Mouse (Mus musculus) layer of hippocampus, adult 8-10 months (tissue): ENCODE measurements around the gene Gchfr. TPM values are rescaled to one million over a fixed set of nuclear protein-coding genes. Genes with fewer than 3 reads are reported as not detected.

ENCODE experiments used
- DNase-seq, 2 experiments: peaks; one replicate each; pipeline ENCODE4 v3.0.0; 2022; ENCODE audit warnings: low spot score in 2 of 2
- total RNA-seq, 4 experiments: library from RNA; stranded (reverse); gene quantifications; 2 replicates each; pipeline ENCODE4 v1.2.4; 2022

Gchfr gene
- total RNA-seq = under 1 TPM in 1 of 4 experiments, not detected in 3; 0.57 TPM

GRCm38 (mm10) chr2:119166901-119167865 lies at the start of gene Gchfr:
Gene Gchfr, plus strand, starts transcription at chr2:119167773.
- DNase-seq = no peak

- DNase-seq = no peak
Measured at GRCm38 (mm10) chr2:119136346-119136898, 31.2 kb upstream of the Gchfr start.

GRCm38 (mm10) chr2:119145199-119145598 lies 22.4 kb upstream of the Gchfr start:
- DNase-seq = no peak

DNA sequence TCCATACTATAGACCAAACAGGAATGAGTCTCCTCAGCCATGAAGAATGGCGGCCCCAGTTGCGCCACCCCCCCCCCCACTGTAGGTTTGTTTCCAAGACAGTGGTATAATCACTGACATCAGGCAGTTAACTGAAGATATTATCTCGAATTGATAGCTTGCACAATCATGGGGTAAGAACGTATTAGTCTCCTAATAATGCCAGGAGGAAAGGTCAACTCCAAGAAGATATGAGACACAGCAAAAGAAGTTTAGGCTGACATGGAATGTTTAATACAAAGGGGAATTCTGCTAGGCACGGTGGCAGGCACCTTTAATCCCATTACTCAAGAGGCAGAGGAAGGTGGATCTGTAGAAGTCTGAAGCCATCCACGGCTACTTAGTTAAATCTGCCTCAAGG lies 21.1 kb upstream of the Gchfr start:
- no peak for DNase-seq

DNA sequence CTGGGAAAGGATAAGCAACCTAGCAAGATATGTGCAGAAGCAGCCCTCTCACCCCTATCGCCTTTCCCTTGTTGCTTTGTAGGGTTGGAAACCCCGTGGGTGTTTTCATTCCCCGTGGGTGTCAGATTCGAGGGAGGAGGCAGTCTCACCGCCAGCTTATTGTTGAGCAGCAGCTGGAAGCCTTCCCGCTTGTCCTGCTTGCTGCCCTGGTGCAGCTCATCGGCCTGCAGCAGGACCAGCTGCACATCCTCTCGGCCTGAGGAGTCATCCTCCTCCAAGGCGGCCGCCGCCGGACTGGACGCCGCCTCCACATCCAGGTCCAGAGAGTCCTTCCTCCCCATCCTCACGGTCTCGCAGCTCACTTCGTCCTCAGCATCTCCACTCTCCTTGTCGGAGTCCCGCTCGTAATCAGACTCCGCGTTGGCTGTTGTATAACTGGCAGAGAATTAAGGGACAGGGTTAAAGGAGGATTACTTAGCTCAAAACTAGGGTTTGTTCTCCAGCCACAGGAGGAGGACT lies 20.4 kb upstream of the Gchfr start:
- DNase-seq = no peak

- DNase-seq = no peak
Measured at GRCm38 (mm10) chr2:119147775-119148174, 19.8 kb upstream of the Gchfr start.

GRCm38 (mm10) chr2:119152255-119152654 lies 15.3 kb upstream of the Gchfr start:
- DNase-seq = no peak

- DNase-seq = no peak
Measured at GRCm38 (mm10) chr2:119154683-119155082, 12.9 kb upstream of the Gchfr start.

DNA sequence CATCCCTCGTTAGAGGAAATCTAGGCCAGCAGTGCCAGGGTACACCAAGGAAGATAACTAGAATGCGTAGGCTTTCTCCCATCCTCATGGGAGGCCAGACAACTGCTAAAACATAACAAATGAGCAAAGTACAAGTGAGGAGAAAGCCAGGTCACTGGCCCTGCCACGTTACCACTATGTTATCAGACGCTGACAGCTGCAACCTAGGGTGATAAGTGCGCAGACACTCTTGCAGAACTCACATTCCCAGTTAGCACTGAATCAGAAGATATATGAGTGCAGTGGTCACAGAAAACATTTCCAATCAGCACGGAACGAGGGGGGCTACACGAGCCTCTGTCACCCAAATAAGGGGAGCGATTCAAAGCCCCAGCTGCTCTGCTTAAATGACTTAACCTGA lies 12.2 kb upstream of the Gchfr start:
- no peak for DNase-seq

- DNase-seq = no peak
Measured at GRCm38 (mm10) chr2:119156081-119156680, 11.4 kb upstream of the Gchfr start.

- peak; percentile 94 to 96 for DNase-seq
Measured at GRCm38 (mm10) chr2:119156681-119157572, 10.6 kb upstream of the Gchfr start, which contains the start of gene Rmdn3. Gene Rmdn3, minus strand, starts transcription at chr2:119157034.

DNA sequence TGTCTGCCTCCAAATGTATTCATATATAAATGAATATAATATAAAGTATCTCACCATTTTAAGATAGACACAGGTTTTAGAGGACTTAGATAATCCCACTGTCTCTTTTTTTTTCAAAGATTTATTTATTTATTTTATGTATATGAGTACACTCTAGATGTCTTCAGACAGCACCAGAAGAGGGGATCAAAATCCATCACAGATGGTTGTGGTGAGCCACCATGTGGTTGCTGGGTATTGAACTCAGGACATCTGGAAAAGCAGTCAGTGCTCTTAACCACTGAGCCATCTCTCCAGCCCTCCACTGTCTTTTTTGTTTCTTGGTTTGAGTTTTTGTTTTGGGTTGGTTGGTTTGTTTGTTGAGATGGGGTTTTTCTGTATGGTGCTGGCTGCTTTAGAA lies 9.7 kb upstream of the Gchfr start:
- DNase-seq = no peak

DNA sequence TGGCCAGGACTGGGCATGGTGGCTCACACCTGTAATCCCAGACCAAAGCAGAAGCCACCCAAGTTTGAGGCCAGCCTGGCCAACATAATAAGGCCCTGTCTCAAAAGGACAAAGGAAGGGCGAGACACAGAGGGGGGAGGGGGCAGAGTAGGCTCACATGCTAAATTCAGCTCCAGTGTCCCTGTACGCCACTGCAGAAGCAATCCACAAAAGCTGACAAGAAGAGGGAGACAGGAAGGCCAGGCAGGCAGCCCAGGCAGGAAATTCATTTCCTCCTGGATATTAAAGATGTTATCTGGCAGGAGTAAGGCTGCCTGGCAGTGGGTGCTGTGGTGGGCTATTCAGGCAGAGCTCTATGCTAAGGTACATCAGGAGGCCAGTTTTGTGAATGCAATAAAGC lies 6.3 kb upstream of the Gchfr start:
- no peak for DNase-seq

GRCm38 (mm10) chr2:119163135-119163534 lies 4.4 kb upstream of the Gchfr start:
- no peak for DNase-seq

GRCm38 (mm10) chr2:119163999-119164398 lies 3.6 kb upstream of the Gchfr start:
- no peak for DNase-seq

DNA sequence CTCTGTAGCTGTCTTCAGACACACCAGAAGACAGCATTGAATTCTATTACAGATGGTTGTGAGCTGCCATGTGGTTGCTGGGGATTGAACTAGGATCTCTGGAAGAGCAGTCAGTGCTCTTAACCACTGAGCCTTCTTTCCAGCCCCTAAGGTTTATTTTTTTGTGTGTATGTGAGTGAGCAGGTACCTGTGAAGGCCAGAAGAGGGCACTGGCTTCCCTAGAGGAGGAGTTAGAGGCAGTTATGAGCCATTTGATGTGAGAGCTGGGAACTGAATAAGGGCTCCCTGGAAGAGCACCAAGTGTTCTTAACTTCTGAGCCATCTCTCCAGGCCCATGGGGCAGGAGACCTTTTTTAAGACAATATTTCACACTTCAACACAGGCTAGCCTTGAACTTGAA lies 2.2 kb upstream of the Gchfr start:
- DNase-seq = no peak

DNA sequence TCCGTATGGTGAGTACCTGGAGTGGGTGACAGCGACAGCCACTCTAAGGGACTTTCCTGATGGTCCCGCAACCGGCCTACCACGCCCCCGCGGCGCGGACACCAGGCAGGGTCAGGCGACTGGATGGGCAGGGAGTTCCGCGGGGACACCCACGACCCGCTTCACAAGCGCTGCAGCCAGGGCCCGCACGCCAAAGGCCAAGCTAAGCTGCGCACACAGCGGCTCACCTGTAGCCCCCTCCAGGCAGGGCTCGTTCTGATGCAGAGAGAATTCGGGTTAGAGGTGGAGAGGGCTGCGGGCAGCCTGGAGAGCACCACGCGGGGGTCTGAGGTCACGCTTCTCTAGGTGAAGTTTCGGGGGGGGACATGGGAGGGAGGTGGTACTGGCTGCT lies 288 bp downstream of the Gchfr start:
- no peak for DNase-seq

- DNase-seq = no peak
Measured at GRCm38 (mm10) chr2:119170282-119170681, 2.7 kb downstream of the Gchfr start.

- DNase-seq = no peak
Measured at GRCm38 (mm10) chr2:119171574-119171973, 4.0 kb downstream of the Gchfr start.

GRCm38 (mm10) chr2:119172446-119172845 lies 4.9 kb downstream of the Gchfr start:
- no peak for DNase-seq
